Mouse (Mus musculus): ENCODE measurements around the gene Tnfaip8l2. TPM values are rescaled to one million over a fixed set of nuclear protein-coding genes. Genes with fewer than 3 reads are reported as not detected.
A peak's percentile ranks its signal among the peaks of the same experiment; 100 is the strongest.
"Not testable (repeated sequence)": the region's sequence is repeated elsewhere in the genome, so short reads cannot be mapped to it uniquely, and the experiment has no call there.

The Tnfaip8l2 gene
- polyA plus RNA-seq, 1 experiment from 2014 or later, result 0.91 TPM

DNA sequence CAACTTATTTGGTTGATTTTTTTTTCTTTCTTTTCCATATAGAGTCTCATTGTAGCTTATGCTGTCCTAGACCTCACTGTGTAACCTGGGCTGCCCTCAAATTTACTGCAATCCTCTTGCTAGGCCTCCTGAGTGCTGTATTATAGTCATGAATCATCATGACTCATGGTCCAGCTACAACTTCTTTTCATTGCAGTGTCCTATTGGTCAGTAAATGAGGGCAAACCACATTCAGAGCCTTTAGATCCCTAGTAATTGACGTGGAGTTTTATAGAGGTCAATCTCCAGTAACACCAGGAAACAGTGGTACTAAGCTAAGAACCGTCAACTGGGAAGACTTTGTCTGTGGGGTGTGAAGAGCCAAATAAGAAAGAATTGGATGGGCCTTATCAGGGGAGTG is 24.4 kb downstream of the Tnfaip8l2 start:
- ATAC-seq (ENCODE audit: insufficient number of reproducible peaks, low FRiP score), result no peak
- no peak overlapping the region for H3K27ac ChIP-seq (ENCODE audit: poor library complexity, severe bottlenecking)
- H3K36me3 ChIP-seq, result peaks cover 75% of the 10 kb centered on the region
- WGBS, result 84% methylated on average over 2 of the region's 2 CpGs
- peaks cover 1% of the 10 kb centered on the region; the same call in 1 of the 2 replicates for H3K4me1 ChIP-seq (replicated peaks)
- H3K4me3 ChIP-seq, result no peak overlapping the region
- no peaks in the 10 kb centered on the region for H3K9me3 ChIP-seq (replicated peaks)
- H3K9ac ChIP-seq, result no peak overlapping the region
- no peaks in the 10 kb centered on the region for H3K27me3 ChIP-seq (replicated peaks)
- H3K4me2 ChIP-seq, result no peak overlapping the region

DNA sequence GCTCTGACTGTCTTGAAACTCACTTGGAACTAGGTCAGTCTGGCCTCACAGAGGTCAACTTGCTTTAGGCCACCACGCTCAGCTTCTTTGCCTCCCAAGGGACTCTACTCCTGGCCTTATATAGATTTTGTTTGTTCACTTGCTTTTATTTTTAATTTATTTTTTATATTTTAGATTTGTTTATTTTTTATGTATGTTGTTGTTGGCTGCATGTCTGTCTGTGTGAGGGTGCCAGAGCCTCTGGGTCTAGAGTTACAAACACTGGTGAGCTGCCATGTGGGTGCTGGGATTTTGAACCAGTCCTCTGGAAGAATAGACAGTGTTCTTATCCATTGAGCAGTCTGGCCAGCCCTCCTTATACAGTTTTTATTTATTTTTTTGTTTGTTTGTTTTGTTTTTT is 29.4 kb downstream of the Tnfaip8l2 start:
- no peak overlapping the region for H3K9ac ChIP-seq
- H3K36me3 ChIP-seq, result peaks cover 28% of the 10 kb centered on the region
- no peak for ATAC-seq (ENCODE audit: insufficient number of reproducible peaks, low FRiP score)
- H3K9me3 ChIP-seq (replicated peaks), result no peaks in the 10 kb centered on the region
- WGBS, result 96% methylated on average over 1 of the region's 1 CpGs
- H3K27ac ChIP-seq (ENCODE audit: poor library complexity, severe bottlenecking), result no peak overlapping the region
- no peak overlapping the region; the same call in 1 of the 2 replicates for H3K4me2 ChIP-seq
- H3K4me3 ChIP-seq, result 0 out of 2 replicates have a peak overlapping the region, but pooled peaks have one; percentile 22
- no peaks in the 10 kb centered on the region for H3K27me3 ChIP-seq (replicated peaks)
- H3K4me1 ChIP-seq (replicated peaks), result peaks cover 16% of the 10 kb centered on the region

DNA sequence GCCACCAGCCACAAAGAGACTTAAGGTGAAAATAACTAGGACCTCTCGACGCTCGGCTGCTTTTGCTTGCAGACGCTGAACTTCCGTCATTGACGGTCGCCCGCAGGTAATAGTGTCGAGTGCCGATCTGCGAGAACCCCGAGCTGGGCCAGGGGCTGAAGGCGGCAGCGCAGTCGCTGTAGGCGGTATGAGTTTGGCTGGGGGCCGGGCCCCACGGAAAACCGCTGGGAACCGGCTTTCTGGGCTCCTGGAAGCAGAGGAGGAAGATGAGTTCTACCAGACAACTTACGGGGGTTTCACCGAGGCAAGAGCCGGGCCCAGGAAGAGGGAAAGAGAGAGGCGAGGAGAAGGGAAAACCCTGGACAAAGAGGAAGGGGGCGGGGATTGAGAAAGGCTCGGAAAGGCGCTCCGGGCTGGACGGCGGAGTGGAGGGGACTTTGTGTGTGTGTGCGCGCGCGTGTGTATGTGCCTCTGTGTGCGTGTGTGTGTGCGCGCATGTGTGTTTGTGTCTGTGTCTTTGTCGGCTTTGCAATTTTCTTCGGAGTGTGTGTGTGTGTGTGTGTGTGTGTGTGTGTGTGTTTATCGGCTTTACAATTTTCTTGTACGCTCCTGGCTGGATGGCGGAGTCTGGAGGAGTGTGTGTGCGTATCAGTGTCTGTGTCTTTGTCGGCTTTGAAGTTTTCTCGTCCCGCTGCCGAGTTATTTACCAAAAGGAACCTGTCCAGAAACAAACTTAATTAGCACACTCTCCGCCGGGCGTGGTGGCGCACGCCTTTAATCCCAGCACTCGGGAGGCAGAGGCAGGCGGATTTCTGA is 31.0 kb downstream of the Tnfaip8l2 start, which contains the start of gene Vps72:
Vps72 (plus strand) TSS at position 112 of the 816 bp plus-strand sequence.
- no peaks in the 10 kb centered on the region for H3K27me3 ChIP-seq (replicated peaks)
- peaks cover 16% of the 10 kb centered on the region for H3K4me1 ChIP-seq (replicated peaks)
- under 1% methylated on average over 54 of the region's 54 CpGs for WGBS
- ATAC-seq (ENCODE audit: insufficient number of reproducible peaks, low FRiP score), result peak; percentile 76
- H3K9me3 ChIP-seq (replicated peaks), result no peaks in the 10 kb centered on the region
- H3K36me3 ChIP-seq, result peaks cover 19% of the 10 kb centered on the region
- peak within 1 kb of the TSS; percentile 84 for H3K4me3 ChIP-seq
- peak within 1 kb of the TSS; percentile 83 for H3K9ac ChIP-seq
- peak within 1 kb of the TSS; percentile 97 for H3K27ac ChIP-seq (ENCODE audit: poor library complexity, severe bottlenecking)
- H3K4me2 ChIP-seq, result peak within 1 kb of the TSS; percentile 64

DNA sequence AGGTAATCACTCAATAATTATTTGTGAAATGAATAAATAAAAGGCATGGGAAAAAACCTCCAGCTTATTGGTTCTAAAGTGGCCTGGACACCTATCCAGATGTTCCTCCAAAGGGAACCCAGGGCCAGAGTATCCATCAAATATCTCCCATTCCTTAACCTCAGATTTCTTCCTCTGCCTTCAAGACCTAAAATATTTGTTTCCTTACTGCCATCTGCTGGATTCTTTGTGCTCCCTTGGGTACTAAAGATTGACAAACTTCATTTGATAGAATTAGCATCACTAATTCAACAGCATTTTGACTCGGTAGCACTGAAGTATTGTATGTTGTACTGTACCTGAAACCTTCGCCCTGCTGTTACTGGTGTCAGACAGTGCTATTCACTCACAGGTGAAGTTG is 34.3 kb downstream of the Tnfaip8l2 start:
- Histone ChIP-seq H3K27me3 (replicated peaks) (no peaks in the 10 kb centered on the region), H3K4me2 (no peak overlapping the region), H3K4me1 (replicated peaks) (peaks cover 27% of the 10 kb centered on the region), H3K4me3 (no peak overlapping the region; the same call in 1 of the 2 replicates), H3K27ac (ENCODE audit: poor library complexity, severe bottlenecking) (no peak overlapping the region), H3K9me3 (replicated peaks) (no peaks in the 10 kb centered on the region), H3K9ac (no peak overlapping the region), H3K36me3 (peaks cover 4% of the 10 kb centered on the region)
- 60% methylated on average over 2 of the region's 2 CpGs for WGBS
- no peak for ATAC-seq (ENCODE audit: insufficient number of reproducible peaks, low FRiP score)

DNA sequence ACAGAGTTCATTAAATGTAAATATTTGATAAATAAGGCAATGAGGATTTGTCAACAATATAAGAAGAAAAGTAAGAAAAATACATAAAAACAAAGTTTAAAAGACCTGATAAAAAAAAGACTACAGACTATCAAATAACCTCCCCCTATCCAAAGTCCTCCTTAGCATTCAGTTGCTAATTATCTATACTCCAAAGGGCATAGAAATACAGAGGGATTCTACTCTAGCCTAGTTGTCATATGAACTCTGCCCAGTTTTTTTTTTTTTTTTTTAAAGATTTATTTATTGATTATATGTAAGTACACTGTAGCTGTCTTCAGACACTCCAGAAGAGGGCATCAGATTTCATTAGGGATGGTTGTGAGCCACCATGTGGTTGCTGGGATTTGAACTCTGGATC is 34.9 kb downstream of the Tnfaip8l2 start:
- not testable (repeated sequence) for H3K27ac ChIP-seq (ENCODE audit: poor library complexity, severe bottlenecking); H3K27me3 ChIP-seq (replicated peaks); H3K9me3 ChIP-seq (replicated peaks); H3K9ac ChIP-seq; ATAC-seq (ENCODE audit: insufficient number of reproducible peaks, low FRiP score); H3K36me3 ChIP-seq
- Histone ChIP-seq H3K4me3 (peak overlapping the region; percentile 71), H3K4me2 (peak overlapping the region; percentile 69), H3K4me1 (replicated peaks) (peaks cover 22% of the 10 kb centered on the region)

DNA sequence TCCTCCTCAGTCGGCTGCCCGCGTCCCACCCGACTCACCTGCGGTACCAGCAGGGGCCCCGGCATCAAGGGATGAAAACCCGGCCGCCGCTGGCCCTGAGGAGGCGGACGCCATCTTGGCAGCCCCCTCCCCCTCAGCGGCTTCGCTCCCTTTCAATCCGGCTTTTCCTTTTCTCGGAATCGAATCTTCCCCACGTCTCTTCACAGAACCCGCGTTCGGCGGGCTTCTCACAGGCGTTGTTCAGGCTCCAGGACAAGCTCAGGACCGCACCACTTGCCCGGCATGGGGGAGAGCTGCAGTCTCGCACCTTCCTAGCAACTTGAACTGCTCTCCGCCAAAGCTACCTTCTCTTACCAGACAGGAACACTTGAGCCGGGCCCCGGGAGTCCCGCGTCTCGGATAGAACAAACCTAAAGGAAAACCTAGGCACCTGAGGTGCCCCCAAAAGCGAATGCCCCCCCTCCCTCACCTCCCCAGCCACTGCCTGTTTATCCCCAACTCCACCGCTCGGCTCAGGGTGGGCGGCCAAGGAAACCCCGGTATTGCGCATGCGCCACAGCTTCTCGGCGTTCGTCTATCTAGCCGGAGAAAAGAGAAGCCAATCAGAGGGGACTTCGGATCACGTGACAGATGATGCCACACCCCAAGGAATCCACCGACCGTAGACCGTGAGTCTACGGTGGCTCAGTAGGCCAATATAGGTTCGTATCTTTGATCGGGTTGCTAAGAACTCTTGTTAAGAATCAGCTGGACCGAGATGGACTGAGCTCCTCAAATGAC is 35.6 kb downstream of the Tnfaip8l2 start, which contains the start of gene Pip5k1a:
Pip5k1a (minus strand) TSS at position 593 of the 780 bp plus-strand sequence.
- ATAC-seq (ENCODE audit: insufficient number of reproducible peaks, low FRiP score), result peak; percentile 90
- H3K9me3 ChIP-seq (replicated peaks), result no peaks in the 10 kb centered on the region
- H3K4me3 ChIP-seq, result peak within 1 kb of the TSS; percentile 71
- peak within 1 kb of the TSS; percentile 88 for H3K4me2 ChIP-seq
- WGBS, result under 1% methylated on average over 51 of the region's 51 CpGs
- H3K36me3 ChIP-seq, result peaks cover 14% of the 10 kb centered on the region
- peak within 1 kb of the TSS; percentile 85 for H3K9ac ChIP-seq
- peak within 1 kb of the TSS; percentile 86 for H3K27ac ChIP-seq (ENCODE audit: poor library complexity, severe bottlenecking)
- H3K4me1 ChIP-seq (replicated peaks), result peaks cover 21% of the 10 kb centered on the region
- H3K27me3 ChIP-seq (replicated peaks), result no peaks in the 10 kb centered on the region

DNA sequence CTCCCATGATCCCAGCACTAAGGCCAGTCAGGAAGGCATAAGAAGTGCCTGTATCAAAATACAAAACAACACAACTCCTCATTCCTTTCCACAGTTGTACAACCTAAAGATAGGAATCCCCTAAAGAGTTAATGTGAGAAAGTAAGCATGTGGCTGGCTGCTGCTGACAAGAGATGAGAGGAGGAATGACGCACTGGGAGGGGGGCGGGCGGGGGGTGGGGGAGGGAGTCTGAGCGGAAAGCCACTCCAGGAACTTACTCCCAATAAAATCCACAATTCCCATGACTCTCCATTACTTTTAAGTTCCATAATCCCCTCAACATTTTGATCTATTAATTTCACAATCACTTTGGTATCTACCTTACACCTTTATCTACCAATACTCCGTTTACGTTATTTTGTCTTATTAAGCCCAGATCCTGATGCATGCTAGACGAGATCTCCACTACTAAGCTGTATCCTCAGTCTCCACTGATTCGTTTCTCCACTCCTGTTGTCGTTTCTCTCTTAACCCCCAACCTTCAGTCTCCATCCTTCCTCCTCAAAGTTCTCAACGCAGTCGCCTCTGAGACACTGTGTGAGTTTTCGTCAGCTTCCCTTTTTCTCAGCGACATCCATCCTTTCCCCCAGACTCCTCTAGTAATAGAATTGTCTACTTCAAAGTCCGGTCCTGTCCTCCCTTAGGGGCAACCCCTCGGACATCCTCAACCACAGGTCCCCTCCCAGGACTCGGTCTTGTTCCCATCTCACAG is 36.4 kb downstream of the Tnfaip8l2 start:
- H3K27ac ChIP-seq (ENCODE audit: poor library complexity, severe bottlenecking), result peak overlapping the region; percentile 86
- peak overlapping the region; percentile 71 for H3K4me3 ChIP-seq
- ATAC-seq (ENCODE audit: insufficient number of reproducible peaks, low FRiP score), result peak; percentile 30
- H3K9me3 ChIP-seq (replicated peaks), result no peaks in the 10 kb centered on the region
- under 1% methylated on average over 16 of the region's 16 CpGs for WGBS
- H3K27me3 ChIP-seq (replicated peaks), result no peaks in the 10 kb centered on the region
- H3K4me1 ChIP-seq (replicated peaks), result peaks cover 26% of the 10 kb centered on the region
- peak overlapping the region; percentile 85 for H3K9ac ChIP-seq
- H3K4me2 ChIP-seq, result peak overlapping the region; percentile 88
- peaks cover 17% of the 10 kb centered on the region for H3K36me3 ChIP-seq

DNA sequence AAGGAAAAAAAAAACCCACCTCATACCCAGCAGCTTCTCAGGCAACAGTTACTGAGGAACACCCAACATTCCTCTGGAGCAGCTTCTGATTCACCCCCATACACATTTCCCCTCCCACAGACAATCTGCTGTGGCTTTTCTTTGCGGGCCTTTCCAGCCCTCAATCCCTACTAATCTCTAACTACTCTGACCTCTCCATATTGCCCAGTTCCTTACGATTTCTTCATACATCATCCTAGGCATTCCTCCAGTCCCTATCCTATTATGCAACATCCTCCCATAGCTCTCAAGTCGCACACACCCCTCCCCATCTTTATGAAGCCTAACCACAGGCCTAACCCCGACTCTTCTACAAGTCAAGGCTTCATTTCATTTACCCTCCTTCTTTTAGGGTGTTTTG is 37.0 kb downstream of the Tnfaip8l2 start:
- Histone ChIP-seq H3K9ac (peak overlapping the region; percentile 85), H3K4me3 (peak overlapping the region; percentile 71), H3K27me3 (replicated peaks) (no peaks in the 10 kb centered on the region), H3K4me1 (replicated peaks) (peaks cover 23% of the 10 kb centered on the region), H3K36me3 (peaks cover 17% of the 10 kb centered on the region), H3K4me2 (peak overlapping the region; percentile 88), H3K9me3 (replicated peaks) (no peaks in the 10 kb centered on the region), H3K27ac (ENCODE audit: poor library complexity, severe bottlenecking) (peak overlapping the region; percentile 86)
- ATAC-seq (ENCODE audit: insufficient number of reproducible peaks, low FRiP score), result no peak
- 33% methylated on average over 4 of the region's 4 CpGs for WGBS

DNA sequence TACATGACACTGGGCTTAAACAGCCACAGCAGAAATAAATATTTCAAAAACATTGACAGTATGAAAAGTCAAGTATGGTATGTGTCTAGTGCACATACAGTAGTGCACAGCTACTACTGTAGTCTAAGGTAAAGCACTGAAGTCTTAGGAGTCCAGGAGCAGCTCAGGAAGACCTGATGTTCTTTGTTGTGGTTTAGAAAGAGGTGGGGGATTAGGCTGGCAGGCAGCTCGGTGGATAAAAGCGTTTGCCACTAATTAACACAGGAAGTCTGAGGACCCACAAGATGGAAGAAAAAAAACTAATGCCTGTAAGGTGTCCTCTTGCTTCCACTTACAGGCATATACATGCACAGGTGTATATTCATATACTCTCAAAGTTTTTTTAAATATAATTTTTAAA is 41.3 kb downstream of the Tnfaip8l2 start:
- Histone ChIP-seq H3K27ac (ENCODE audit: poor library complexity, severe bottlenecking) (no peak overlapping the region), H3K9me3 (replicated peaks) (no peaks in the 10 kb centered on the region), H3K9ac (no peak overlapping the region), H3K36me3 (peaks cover 28% of the 10 kb centered on the region), H3K4me3 (no peak overlapping the region), H3K4me1 (replicated peaks) (peaks cover 38% of the 10 kb centered on the region), H3K4me2 (no peak overlapping the region), H3K27me3 (replicated peaks) (no peaks in the 10 kb centered on the region)
- 31% methylated on average over 2 of the region's 2 CpGs for WGBS
- ATAC-seq (ENCODE audit: insufficient number of reproducible peaks, low FRiP score), result no peak

Measured in heart, embryonic 12.5 days (tissue).